Mouse (Mus musculus): ENCODE results near the gene Pcyt1a.
"Not testable (repeated sequence)": the region's sequence is repeated elsewhere in the genome, so short reads cannot be mapped to it uniquely, and the experiment has no call there.

Gene Pcyt1a

DNA sequence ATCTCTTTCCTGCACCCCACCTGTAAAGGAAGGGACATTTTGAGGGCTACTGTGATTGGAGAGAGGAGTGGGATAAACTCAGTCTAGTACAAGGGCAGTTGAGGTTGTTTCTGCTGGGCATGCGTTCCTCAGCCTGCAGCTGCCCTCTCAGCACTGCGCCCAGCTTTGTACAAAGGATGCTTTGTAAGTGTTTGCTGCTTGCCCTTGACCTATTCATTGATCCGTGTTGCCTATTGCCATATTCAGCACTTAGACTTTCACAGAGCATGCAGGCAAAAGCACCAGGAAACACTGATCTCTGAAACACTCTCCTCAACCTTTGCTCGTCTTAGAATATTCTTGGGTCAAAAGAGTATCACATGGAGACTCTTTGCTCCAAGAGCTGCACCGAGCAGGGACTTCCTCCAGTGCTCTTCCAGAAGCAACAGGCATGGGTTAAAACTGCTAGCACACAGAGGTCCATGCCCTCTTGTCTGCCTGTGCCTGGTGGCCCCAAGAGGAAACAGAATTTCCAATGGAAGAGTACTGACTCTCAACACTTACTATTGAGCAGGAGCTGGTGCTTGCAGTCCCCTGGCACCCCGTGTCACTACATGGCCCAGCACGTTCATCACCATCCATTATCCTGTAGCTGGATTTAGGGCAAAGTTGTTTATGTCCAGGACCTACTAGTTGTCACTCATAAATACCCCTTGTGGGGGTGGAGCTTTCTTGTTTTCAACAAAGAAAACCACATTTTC, 41.7 kb downstream of the Pcyt1a start:
- no peak for DNase-seq (ENCODE audit: low spot score in 2 of 2)

DNA sequence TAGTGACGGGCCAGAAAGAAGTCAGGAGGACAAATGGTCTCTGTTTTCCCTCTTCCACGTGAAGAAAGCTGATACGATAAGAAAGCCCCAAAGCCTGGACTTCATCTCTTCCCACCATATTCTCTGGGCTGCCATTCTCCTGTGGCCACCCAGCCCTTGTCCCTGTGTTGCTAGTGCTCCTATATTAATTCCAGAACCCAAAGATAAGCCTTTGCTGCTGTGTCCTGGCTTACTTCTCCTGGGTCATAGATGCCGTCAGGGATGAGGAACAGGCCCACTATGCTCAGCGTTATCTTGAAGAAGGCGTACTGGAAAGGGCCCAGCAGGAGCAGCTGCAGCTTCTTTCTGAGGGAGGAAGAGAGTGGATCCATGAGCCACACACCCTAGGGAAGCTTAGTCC, 46.6 kb downstream of the Pcyt1a start:
- DNase-seq (ENCODE audit: low spot score in 2 of 2), result no peak

DNA sequence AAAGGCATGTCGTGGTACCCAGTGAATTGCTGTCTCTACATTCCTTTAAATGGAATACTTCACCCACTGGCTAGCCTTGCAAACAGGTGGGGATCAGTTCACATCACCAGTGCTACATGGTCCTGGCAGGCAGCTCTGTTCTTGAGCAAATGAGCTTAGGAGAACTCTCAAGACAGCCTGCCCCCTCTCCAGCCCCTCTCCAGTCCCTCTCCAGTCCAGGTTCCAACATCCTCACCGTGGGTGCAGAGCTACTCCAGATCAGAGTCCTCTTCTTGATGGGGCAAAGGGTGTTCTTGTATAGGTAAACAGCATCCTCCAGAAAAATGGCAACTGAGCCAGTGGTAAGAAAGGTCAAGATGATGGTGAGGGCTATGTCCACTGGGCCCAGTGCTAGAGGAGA, 48.7 kb downstream of the Pcyt1a start:
- no peak for DNase-seq (ENCODE audit: low spot score in 2 of 2)

DNA sequence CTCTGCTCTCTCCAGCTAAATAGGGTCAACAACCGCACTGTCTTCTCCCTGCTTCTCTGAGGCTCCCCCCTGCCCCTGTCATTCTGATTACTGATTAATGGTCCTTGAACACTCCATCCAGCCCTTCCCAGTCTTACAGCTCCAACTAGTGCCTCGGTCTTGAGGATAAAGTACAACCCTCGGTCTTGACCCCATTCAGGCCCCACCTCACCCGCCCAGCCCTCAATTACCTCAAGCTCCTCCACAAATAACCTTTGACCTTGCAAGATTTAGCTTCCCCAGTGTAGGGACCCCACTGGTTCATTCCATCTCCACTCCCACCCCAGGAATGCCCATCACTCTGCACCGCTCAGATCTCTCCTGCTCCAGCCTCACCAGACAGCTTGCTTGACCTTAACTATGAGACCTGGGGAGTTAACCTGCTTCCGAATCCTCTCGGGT, 53.7 kb downstream of the Pcyt1a start:
- no peak for DNase-seq (ENCODE audit: low spot score in 2 of 2)

DNA sequence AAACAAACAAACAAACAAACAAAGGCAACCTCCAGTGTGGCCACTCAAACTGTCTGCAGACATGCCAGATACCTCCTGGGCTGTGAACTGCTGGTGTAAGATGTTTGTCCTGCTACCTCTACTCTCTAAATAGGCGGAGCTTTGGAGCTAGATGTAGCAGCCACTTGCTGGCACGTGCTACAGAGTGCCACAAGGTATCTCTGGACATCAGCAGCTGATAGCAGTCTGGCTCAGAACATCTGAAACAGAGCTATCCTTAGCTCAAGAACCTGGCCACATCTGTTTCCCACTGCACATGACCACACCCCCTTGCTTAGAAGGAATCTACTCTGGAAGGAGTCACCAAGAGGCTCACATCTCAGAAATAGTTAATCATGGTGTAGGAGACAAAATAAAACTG, 54.5 kb downstream of the Pcyt1a start:
- no peak for DNase-seq (ENCODE audit: low spot score in 2 of 2)

DNA sequence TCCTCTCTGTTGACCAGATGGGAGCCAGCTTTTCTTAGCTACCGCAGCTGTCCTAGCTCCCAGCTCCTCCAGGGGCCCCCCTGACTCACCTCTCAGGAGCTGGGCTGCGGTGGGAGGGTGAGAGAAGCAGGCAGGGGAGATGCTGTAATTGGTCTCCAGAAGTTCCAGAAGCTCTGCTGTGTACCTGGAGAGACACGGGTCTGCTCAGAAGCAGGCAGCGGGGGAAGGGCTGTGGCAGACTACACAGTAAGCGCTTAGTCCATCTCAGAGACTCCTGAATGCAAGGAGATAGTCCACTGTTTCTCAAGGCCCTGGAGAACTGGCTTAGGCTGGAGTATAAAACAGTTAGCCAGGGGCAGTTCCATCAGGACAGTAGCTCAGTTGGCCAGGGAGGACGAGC, 55.3 kb downstream of the Pcyt1a start:
- no peak for DNase-seq (ENCODE audit: low spot score in 2 of 2)

DNA sequence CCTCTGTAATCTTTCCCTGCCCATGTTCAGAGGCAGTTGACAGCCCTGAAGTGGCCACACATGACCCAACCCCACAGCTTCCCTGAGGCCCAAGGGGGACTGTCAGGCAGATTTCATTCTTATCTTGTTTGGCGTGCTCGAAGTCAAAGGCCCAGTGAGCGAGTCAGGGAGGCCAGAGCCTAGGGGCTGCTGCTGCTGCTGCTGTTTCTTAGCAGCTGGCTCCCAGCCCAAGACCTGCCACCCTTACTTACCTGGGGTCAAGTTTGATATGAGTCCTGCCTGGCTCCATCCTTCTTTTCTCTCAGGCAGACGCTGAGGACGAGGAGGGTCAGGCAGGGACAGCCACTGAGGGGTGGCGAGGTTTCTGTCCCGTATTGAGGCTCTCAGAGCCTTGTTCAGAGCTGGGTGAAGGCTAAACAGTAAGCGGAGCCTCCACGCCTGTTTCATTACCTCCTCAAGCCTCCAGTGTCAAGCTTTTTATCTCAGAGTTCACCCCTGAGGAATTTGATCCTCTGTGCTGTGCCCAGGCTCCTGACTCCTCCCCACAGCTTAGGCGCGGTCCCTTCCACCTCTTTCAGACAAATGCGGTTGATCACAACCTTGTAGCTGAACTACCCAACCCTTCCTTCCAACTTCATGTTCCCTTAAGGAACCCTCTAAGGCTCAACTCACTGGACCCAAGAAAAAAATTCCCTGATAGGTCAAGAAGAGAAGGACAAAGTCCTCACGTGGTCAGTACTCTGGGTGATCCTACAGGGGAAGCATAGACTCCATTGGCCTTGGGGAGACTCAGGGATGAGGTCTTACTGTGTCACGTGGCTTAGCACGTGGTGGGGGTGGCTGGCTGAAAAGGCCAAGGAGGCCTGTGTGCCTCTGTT, 56.8 kb downstream of the Pcyt1a start, which contains the start of gene Slc51a:
Slc51a (minus strand) TSS at position 646 of the 878 bp plus-strand sequence.
- DNase-seq (ENCODE audit: low spot score in 2 of 2), result no peak

DNA sequence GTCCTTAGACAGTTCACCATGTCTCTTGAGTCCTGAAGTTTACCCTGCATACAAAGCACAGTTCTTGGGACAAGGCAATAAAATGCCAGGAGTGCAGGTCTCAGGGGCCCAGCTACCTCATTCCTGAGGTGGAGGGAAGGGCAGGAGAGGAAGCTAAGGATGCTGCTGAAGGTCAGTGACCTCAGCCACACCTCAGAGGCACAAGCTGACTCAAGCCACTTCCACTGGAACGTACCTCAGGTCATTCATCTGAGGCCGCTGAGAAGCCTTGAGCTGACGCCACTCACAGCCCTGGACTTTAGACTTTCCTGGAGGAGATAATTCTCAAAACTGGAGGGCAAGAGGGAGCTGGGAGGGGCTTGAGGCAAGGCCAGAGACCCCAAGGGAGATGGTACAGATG, 58.2 kb downstream of the Pcyt1a start:
- no peak for DNase-seq (ENCODE audit: low spot score in 2 of 2)

DNA sequence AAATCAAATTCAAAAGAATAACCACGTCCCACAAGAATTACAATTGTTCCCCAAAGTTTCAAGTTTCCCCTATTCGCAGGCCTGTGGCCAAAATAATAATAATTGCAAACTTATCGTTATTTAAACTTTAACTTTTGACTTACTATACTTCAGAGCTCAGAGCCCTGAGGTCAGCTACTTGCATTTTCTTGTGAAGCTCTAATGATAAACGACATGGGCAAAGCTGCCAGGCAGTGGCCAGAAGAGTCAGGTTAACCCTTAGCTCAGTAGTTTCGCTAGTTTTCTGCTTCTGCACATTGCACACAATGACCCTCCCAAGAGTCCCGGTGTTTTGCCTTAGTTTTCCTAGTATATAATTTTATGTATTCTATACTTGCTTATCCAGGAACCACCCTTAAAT, 63.6 kb downstream of the Pcyt1a start:
- DNase-seq (ENCODE audit: low spot score in 2 of 2), result not testable (repeated sequence)

DNA sequence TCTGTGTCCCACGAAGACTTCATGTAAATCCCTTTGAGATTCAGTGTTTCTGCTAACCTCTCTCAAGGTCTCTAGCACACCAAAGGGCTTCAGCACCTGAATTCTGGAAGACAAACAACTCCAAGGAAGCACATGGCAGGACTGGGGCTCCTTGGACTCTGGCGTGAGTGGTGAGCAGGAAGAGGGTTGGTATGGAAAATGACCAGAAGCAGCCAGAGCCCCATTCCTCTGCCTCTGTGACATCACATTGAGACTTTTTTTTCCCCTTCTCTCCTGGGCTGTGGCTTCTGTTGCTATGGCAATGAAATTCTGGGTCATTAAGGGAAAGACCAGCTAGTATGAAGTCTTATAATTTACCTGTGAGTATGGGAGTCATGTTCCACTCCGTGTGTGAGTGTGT, 65.2 kb downstream of the Pcyt1a start, which contains the start of gene Zdhhc19:
Zdhhc19 (plus strand) TSS at position 301 of the 400 bp plus-strand sequence.
- DNase-seq (ENCODE audit: low spot score in 2 of 2), result no peak

DNA sequence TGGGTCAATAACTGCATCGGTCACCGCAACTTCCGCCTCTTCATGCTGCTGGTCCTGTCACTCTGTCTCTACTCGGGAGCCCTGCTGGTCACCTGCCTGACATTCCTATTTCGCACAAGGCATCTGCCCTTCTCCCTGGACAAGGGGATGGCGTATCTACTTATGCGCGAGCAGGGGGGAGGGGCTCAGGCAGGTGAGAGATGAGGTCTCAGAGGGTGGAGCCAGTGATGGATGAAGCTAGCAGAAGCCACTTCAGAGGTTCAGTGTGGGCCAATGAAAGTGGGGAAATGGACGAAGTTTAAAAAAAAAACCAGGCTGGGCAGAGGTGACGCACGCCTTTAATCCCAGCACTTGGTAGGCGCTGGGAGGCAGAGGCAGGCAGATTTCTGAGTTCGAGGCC, 68.3 kb downstream of the Pcyt1a start:
- no peak for DNase-seq (ENCODE audit: low spot score in 2 of 2)

DNA sequence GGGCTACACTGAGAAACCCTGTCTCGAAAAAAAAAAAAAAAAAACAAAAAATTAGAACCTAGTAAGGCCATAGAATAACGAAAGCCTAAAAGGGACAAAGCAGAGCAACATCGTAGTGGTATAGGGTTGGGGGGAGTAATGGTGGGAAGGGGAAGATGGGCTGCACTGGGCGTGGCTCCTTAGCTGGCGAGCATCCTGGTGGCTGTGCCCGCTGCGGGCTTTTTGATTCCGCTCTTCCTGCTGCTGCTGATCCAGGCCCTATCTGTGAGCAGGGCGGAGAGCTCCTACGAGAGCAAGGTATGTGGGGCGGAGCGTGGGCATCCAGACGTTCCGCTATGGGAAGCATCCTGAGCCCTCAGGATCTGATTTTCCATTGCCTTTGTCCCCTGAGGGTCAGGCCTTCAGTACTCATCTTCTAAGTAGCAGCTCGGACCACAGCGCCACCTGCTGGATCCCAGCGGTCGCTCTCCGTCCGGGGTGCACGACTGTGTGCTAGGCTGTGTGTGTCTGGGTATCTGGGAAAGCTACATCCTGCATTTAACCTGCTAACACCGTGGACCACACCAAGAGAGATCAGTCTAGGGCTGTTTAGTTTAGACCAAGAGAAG, 68.8 kb downstream of the Pcyt1a start:
- peak; percentile 59 to 77 for DNase-seq (ENCODE audit: low spot score in 2 of 2)

DNA sequence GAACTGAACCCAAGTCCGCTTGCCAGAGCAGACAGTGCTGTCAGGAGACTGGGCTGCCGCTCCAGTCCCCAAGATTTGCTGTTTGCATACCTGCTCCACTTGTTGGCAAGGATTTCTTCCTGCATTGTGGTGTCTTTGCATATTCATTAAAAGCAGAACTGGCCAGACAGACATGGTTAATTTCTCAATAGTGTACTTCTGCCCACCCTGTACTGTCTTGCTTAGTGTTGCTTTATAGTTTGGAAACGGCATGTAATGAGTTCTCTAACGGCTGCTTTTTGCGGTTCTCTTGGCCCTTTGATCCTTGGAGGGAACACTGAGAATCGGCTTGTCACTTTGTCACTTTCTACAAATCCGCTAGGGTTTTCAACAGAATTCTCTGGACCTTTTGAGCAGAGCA, 70.7 kb downstream of the Pcyt1a start:
- DNase-seq (ENCODE audit: low spot score in 2 of 2), result no peak

DNA sequence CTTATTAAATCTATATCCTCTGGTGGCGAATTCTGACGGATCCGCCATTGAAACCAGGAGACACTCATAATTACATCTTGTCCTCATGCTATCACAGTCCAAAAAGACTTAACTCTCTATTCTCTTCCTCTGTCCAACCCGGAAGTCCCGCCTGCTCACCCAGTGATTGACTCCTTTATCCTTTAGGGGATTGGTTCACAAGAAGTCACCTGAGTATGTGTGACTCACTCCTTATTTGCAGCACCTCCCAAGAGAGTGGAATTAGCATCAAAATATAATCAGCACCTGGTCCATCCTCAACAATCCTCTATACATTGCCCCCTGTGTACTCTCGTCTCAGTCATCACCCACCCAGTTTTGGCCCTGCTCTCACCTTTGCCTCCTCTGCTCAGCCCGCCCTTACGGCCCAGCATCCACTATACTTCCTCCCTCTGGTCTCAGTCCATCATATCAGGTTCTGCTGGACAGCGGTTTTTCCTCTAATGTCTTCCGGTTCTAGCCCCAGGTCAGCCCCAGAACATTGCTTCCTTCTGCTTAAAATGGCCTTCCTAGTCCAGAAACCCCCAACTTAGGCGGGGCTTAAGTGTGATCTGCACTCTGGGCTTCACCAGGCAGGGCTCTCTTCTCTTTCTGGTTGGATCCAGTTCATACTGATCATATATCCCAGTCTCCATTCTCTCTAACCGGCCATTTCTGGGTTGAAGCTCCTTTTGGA, 72.1 kb downstream of the Pcyt1a start:
- DNase-seq (ENCODE audit: low spot score in 2 of 2), result no peak

DNA sequence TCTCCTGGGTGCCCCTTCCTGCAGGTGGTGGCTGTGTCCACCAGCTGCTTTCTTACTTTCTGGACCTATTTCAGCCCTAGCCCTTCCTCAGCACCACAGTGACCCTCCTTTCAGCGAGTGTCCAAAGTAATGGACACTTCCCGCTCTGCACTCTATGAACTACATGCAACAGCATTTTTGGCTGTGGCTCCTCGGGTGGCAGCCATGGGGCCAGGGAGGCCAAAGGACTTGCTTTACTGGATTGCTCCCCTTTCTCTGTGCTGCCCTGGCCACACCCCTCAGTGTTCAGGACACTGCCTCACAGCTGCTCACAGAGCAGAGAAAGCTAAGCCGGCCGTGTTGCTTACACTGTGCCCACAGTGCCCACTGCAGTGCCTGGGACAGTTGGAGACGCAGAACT, 72.9 kb downstream of the Pcyt1a start:
- no peak for DNase-seq (ENCODE audit: low spot score in 2 of 2)

DNA sequence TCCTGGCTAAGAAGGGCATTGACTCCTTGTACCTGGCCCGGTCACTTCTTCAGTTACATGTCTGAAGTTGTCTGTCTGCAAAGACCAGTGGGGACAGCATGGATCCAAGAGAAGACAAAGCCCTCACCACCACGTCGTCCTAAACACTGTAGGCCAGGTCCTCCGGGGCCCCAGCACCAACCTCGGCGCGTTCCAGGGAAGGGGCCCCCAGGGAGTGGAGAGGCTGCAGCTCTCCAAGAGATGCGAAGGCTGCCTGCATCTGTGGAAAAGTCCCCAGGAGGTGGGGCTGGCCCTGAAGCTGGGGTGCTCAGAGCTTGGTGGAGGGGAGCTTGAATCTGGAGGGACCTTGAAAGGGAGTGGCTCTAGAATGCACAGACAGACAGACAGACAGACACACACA, 75.6 kb downstream of the Pcyt1a start:
- no peak for DNase-seq (ENCODE audit: low spot score in 2 of 2)

DNA sequence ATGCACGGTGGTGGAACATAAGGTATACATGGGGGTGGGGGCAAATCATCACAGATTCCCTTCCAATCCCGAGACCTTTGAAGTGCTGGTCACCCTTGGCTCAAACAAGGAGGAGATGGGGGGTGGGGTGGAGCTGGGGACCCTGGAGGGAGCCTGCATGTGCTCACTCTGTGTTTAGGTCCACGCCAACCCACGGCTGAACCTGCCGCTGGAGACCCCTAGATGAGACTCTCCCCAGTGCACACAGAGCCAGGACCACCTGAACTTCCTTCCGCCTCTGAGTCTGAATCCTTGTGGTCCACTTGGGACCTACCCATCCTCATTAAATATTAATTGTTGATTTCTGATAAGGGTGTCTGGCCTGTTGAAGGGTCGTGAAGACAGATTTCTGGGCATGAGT, 76.1 kb downstream of the Pcyt1a start:
- DNase-seq (ENCODE audit: low spot score in 2 of 2), result no peak

DNA sequence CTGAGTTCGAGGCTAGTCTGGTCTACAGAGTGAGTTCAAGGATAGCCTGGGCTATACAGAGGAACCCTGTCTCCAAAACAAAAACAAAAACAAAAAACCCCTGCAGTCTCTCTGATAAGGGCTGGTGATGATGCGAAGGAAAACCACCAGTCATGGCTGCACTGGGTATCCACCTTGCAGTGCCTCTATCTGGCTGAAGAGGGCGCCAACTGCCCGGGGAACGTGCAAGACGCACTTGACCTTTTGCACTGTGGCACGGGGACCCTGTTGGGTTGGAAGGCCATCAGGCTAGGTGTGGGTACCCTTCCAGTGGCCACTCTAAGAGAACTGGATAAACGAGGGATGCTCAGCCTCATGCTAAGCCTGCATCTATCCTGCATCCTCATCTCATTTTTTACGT, 76.7 kb downstream of the Pcyt1a start:
- peak; percentile 46 to 68 for DNase-seq (ENCODE audit: low spot score in 2 of 2)

DNA sequence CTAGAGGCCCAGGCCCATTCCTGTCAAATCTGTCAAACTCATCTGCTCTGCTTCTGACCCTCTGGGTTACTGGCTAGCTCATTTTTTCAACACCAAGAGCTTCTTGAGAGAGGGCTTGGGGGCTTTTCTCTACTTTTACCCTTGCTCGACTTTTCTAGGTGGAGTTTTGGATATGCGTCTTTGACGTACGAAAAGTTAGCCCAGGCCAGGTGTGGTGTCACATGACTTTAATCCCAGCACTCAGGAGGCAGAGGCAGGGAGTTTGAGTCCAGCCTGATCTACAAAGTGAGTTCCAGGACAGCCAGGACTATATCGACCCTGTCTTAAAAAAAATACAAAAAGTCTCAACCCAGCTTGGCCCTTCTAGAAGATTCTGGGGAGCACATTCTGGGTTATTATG, 77.3 kb downstream of the Pcyt1a start:
- DNase-seq (ENCODE audit: low spot score in 2 of 2), result no peak

DNA sequence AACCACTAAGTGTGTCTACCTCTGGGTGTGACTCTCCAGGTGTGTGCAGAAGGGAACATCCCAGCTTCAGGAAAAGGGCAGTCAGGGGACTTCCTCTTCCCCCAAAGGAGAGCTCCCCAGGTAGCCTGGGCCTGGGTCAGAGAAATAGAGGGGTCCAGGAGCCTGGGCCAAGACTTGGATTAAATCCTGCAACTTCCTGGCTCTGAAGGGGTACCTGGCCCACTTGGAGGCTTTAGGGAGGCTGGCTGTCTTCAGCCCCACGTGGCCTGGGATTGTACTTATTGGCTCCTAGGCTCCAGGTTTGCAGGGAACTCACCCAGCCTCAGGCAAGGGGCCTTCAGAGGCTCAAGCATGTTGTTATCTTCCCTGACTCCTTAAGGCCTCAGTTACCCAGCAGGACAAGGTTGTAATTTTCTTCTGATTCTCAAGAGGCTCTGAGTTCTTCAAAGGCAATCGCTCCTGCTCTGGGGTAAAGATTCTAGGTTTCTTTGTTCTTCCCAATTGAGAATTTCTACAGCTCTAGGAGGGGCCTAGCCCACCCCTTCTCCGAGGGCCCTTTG, 77.9 kb downstream of the Pcyt1a start:
- no peak for DNase-seq (ENCODE audit: low spot score in 2 of 2)
